Mouse (Mus musculus): ENCODE measurements around the gene Bmpr1b. TPM values are rescaled to one million over a fixed set of nuclear protein-coding genes. Genes with fewer than 3 reads are reported as not detected.

Gene Bmpr1b
- polyA plus RNA-seq, 1 experiment from 2014 or later, result 7.2 TPM

Other genes with a start within 250 kb of the Bmpr1b start
- gene Pdlim5, start 226.3 kb upstream of the Bmpr1b start, polyA plus RNA-seq (2016; fragmentation: Nextera tagmentation; extraction: Ambion mirVana), result 11.9 and 14.1 TPM in 2 replicates

Data from limb, embryonic 10.5 days (tissue).